Mouse (Mus musculus) left cerebral cortex, postnatal 36 days (tissue): ENCODE measurements at regions not wholly inside any gene's neighbourhood (a gene's known extent, or its start where the extent isn't known, plus 50 kb on each side); places are given as distances from the start of the nearest gene placed in this dataset.

ENCODE experiments used
- DNase-seq, 2 experiments: peaks; one replicate each; pipeline ENCODE4 v3.0.0; 2021 to 2022; ENCODE audit warnings: low spot score in 2 of 2, mixed read lengths in 1 of 2
- intact Hi-C: fragments of 180-260 bp; cut with DNase I; formaldehyde crosslinking; loops from one replicate; pipeline ENCODE4 v1.15.1; 2025

DNA sequence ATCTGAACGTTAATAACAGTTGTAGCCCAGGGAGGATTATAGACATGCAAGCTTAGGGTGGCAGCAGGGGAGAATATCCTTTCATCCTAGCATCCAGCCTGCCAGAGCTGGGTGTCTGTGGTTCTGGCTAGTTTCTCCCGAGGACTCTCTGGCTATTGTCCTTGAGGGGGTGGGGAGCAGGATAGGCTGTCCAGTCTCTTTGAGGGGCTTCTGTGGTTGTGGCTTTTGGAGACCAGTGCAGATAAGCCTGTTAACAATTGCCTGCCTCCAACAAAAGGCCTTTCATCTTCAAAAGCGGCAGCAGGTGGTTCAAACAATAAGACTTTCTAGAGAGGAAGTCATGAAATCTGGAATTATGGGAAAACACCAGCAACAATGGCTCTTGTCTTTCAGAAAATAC lies 507.2 kb upstream of the Vstm2b start:
- intact Hi-C loops: no loop called here
- no peak for DNase-seq

DNA sequence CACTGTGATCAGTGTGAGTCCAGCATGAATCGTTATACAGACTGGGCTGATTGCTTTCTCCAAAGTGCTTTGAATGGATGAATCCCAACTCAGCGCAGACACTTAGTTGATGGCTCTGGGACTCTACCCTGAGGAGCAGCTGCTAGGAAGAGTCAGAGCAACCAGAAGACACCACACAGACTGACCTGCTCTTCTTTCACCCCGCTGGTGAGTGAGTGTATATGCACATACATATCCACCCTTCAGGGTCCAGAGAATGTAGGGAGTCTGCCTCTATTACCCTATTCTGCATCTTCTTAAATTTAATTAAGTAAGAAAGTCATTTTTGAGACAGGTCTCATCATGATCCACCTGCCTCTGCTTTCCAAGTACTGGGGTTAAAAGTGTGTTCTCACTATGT lies 506.5 kb upstream of the Vstm2b start:
- intact Hi-C loops: no loop called here

DNA sequence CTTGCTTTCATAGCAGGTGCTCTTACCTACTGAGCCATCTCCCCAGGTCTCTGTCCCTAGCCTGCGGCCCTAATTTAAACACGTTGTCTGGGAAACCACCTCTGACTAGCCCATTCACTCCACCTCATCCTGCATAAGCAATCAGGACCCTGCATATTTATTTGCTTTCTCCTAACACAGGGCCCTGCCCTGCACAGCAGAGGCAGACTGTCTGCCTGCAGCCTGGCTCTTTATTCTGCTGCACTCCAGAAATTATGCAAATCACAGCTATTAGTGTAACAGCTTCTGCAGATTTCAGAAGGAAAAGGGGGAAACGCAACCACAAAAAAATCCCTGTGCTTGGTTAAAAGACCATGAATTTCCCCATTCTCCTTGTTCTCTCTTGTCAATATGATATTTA lies 505.9 kb upstream of the Vstm2b start:
- no peak for DNase-seq

More for the DNA sequence above, 506.5 kb upstream of the Vstm2b start:
- no peak for DNase-seq

DNA sequence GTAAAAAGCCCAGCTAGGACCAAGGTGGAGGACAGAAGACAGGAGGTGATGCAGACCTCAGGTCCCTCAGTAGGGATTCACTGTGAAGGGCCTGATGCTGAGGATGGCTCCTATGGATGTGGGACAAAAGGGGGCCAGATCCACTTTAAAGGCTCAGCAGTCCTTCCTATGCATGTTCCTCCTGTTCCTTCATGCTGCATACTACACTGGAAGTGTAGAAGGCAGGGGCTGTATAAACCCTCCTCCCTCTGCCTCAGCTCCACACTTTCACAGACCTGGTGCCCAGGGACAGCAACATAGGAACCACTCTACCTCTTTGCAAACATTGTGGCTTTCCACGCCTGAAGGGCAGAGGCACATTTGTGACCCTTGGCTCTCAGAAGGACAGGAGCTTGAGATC lies 505.4 kb upstream of the Vstm2b start:
- intact Hi-C loops: no loop called here

More for the DNA sequence above, 505.9 kb upstream of the Vstm2b start:
- intact Hi-C loops: no loop called here

DNA sequence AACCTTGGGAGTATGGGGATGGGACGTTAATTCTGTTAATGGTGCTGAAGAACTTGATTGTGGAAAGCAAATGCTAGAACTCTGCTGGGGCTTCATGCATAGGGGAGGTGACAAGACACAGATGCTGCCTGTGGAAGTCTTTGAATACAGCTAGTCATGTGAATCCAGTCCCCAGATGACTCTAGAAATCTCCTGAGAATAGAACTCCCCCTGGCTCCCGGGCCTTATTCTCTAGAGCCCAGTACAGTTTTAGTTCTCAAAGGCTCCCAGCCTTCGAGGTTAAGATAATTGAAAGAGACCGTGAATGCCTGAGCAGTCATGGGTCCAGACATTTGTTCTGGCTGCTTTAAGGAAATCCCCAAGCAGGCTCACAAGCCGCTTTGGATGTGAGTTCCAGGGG lies 499.9 kb upstream of the Vstm2b start:
- intact Hi-C loops: loop anchor here (5.0 kb wide), 1 partner anchor 499 kb away; the partner anchor contains the start of gene Vstm2b
- no peak for DNase-seq

More for the DNA sequence above, 505.4 kb upstream of the Vstm2b start:
- no peak for DNase-seq

DNA sequence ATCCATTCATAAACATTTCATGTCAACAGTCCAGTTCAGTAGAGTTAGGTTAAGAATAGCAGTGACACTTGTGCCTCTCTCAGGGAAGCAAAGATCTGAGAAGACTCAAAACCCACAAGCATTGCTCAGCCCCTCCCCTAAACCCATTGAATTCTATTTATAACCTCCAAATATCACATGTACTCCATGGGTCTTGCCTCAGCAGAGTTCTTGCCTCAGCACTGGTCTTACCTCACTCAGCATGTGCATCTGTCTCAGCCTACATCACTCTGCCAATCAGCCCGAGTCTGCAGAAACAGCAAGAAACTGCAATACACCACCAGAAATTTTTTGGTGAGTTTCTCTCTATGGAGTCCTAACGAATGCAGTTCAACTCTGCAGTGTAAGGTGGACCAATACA lies 478.8 kb upstream of the Vstm2b start:
- intact Hi-C loops: no loop called here
- no peak for DNase-seq

DNA sequence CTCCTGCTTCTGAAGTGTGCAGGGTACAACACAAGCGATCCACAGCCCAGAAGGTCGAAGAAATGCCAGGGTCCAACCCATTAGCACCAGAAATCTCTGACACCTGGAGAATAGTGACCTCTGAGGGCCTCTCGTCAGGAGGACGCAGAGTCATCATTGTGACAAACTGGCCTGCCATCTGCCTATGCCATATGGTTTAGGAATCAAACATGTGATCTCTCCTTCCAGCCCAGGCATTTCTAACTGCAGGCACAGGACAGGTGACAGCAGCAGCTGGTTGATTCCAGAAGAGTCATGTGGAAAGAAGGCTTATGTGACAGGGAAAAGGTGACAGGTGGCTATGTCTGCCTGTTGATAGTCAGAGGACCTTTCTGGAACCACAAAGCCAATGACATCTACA lies 476.0 kb upstream of the Vstm2b start:
- intact Hi-C loops: no loop called here
- DNase-seq: peak in 1 of 2 experiments; percentile 13

DNA sequence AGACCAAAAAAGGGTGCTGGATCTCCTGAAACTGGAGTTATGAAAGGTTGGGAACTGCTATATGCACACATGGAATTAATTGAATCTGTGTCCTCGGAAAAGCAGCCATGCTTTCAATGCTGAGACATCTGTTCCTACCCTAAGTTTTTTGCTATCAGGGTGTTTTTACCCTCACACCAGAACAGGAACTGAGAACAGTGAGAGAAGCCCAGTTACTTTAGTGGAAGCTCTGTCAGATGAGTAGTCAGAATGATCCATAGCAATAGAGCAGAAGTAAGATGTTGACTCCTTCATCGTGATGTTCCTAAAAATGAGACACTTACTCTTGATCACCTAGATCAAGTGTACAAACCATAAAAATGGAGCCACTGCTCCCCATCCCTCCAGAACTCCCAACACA lies 468.7 kb upstream of the Vstm2b start:
- intact Hi-C loops: no loop called here
- DNase-seq: no peak

DNA sequence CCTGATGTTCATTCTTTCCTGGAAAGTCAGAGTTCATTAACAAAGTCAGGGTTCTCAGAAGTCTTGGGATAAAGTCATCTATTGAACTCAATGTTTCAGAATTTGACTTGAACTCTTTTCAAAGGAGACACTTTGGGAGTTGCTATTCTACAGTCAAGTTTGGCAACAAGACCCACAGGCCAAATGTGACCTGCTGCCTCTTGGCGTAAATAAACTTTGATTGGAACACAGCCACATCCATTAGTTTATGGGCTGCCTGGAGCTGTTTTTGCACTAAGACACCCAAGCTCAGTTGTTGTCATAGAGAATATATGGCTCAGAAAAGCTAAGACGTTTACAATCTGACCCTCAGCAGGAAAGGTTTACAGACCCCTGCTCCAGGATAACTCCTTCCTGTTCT lies 464.2 kb upstream of the Vstm2b start:
- no peak for DNase-seq
- intact Hi-C loops: no loop called here

DNA sequence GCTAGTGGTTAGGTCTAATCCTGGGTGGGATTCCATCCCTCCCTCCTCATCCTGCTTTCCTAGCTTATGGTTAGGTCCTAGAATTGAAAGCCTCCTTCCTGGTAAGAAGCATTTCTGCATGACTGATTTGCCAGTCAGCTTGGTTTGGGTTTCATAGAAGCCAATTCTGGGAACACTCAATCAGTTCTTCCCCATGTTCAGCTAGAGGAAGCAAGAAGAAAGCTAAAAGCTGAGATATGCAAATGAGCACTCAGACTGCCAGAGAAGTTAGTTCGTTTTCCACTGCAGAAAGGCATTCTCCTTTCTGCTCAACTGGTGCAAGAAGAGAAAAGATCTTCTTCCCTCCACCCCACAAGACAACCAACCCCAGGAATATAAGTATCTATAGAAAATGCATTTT lies 457.0 kb upstream of the Vstm2b start:
- intact Hi-C loops: no loop called here
- DNase-seq: no peak

DNA sequence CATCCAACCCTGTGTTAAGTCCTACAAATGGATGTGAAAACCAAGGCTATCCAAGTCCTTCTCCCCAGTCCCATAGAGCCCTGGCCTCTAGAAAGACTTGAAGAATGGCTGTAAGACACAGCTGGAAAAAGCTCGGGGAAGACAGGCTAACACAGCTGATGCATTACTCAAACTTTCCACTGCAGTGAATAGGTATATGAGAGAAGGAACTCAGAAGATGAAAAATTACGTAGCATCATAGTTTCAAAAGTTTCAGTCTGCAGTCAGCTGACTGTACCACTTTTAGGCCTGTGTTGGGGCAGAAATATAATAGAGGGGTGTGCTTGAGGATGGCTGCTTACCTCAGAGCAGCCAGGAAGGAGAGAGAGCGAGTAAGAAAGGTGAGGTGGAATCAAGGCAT lies 456.3 kb upstream of the Vstm2b start:
- no peak for DNase-seq
- intact Hi-C loops: no loop called here

DNA sequence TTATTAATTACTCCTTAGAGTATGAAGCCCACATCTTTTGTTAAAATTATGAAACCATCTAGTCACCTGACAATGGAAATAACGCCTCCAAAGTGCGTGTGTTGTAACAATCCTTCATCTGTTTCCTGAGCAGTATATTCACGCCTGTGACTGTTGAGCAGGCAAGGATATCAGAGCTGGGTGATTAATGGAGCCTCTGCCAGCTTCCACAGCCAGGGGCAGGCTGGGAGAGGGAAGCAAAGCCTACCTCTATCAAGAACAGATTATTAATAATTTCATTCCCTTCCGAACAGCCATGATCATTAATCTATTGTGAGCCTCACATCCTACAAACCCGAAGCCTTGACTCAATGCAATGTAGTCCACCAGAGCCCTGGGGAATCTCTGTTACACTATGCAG lies 431.7 kb upstream of the Vstm2b start:
- intact Hi-C loops: no loop called here
- DNase-seq: no peak

DNA sequence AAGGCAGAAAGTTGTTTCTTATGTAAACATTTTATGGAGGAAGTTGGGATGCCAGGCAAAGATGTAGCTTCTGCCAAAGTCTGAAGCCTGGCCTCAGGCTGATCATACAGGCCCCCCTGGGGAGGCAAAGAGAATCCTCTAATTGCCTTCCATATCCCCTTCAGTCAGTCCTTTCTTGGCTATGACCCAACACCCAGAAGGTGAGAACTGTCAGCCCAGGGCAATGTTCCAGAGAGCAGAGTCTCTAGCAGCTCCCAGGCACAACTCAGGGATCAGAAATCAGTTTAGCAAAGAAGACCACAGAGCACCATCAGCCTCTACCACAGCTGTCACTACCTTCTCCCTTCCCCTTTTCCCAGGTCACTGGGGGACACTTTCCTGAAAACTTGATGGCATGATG lies 410.9 kb upstream of the Vstm2b start:
- intact Hi-C loops: no loop called here
- no peak for DNase-seq

DNA sequence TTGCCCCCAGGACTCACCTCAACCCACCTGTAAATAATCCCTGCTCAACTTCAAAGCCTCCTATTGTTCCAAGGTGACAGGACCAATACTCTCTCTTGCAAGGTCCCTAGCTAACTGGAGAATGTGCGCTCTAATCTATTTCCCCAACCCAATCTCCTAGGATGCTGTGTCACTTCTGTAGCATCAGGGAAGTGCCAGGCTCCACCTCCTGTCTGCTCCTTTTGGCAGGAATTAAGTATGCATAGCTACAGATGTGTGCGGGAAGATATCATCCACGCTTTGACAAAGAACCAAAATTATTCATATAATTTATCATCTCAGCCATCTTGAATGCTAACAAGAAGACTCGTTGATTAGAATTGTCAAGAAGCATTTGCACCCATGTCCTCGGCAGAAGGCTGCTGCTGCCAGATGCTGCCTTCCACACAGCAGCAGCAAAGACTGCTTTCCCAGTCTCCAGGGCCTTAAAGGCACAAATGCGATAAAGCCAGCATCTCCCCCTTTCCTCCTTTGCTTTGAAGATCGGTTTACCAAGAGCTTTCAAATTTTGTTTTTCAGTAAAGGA lies 375.3 kb upstream of the Vstm2b start:
- intact Hi-C loops: no loop called here
- no peak for DNase-seq

DNA sequence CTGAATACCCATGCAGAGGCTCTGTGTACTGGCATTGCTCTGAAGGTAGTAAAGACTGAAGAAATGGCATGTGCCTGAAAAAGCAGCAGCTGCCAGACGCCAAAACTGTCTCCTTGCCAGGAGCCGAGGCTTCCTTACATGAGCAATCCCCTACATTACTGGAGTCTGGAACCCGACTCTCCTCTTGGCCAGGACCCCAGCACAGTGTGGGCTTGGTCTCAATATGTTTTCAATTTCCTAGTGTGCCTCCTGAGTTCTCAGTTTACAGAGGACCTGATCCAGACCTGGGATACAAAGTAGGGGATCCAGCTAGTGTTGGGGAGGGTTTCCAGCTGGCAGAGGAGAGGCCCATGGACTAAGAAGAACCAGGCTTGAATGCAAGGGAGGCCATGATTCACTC lies 361.5 kb upstream of the Vstm2b start:
- intact Hi-C loops: no loop called here
- DNase-seq: peak; percentile 14 to 26

DNA sequence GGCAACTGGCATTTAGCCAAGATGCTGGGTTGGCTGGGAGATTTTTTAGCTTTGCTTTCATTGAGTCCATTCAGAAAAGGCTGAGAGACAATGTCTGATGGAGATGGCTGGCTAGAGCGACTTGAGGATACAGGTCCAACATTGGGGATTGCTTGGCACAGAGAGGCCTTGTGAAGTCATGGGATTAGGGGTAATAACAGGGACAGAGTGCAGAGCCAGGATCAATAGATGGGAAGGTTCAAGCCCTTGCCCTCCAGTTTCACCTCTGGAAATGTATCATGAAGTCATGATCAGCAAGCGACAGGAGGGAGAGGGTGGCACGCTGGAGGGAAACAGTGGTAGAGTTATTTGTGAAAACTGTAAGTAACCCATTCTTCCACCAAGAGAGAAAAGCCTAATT lies 360.5 kb upstream of the Vstm2b start:
- intact Hi-C loops: no loop called here
- DNase-seq: no peak

DNA sequence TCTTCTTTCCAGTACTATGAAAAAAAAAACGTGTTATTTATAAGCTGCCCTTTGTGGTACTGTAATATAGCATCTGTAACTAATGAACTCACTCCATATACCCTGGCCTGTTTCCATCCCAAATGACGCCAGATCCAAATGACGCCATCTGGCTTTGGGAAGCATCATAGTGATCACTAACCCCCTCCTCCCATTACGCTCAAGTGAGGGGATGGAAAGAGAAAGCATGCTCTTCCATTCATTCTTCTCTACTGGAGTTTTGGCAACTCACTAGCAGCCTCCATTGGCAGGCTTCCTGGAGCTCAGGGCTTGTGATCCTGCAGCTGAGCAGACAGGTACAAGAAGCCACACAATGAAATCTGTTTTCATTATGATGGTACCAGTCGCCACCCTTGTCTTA lies 358.3 kb upstream of the Vstm2b start:
- intact Hi-C loops: no loop called here

DNA sequence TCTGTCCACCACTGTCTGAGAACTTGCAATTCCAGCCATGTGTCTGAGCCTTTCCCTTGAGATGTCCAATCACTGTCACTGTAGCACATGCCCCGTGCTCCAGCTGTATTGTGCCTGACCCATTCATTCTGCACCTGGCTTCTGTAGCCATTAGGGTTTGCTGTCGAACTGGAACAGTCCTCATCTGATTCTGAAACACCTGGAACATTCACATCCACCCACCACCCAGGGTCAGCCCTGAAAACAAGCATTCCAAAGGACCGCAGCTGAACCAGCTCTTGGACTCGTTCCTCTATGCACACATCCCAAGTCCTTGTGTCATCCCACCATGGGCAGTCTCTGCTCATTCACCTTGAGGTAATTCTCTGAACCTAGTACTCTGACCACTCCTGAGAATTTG lies 356.8 kb upstream of the Vstm2b start:
- no peak for DNase-seq
- intact Hi-C loops: no loop called here

More for the DNA sequence above, 358.3 kb upstream of the Vstm2b start:
- DNase-seq: no peak

DNA sequence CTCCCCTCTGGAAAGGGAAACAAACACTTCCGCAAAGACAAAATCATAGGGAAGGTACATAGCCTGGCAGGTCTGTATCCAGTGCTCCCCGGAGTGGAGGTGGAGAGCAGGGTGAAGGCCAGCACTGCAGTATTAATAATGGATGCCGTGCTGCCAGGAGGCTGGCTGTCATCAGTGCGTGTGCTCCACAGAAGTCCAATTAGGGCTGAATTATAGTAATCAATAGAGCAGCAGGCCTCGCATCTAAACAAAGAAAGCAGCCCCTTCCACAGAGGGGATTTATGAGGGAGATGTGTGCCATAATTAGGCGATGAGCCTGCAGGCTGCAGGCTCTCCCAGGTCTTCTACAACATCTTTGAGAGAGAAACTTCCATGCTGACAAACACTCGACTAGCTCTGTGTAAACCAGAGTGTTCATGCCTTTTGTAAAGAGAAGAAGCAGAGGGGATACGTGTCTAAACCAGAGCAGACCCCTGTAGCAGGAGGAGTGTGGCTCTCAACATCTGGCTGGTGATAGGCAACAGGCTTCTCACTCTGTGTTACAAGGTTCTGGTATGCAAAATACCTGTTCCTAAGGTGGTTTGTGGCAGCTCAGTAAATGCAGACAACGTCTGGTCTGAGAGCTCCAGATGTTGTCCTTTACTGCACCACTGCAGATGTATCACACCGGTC lies 334.5 kb upstream of the Vstm2b start:
- DNase-seq: no peak
- intact Hi-C loops: no loop called here

DNA sequence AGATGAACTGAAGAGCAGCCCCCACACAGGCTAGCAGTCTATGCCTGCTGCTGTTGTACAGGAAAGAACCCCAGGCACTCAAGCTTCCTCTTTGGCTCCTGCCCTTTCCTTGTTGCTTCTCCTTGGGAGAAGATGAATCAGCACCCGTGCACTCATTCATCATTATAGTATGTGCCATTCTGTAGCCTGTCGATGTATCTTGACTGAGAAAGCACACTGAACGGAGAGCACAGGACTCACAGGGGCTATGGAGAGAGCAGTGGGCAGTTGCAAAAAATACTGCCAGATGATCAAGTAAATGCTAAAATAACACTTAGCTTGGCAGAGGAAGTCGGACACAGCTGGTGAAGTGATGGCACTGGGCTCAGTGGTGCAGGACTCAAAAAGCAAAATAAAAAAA lies 322.2 kb upstream of the Vstm2b start:
- intact Hi-C loops: no loop called here
- DNase-seq: peak in 1 of 2 experiments; percentile 5

DNA sequence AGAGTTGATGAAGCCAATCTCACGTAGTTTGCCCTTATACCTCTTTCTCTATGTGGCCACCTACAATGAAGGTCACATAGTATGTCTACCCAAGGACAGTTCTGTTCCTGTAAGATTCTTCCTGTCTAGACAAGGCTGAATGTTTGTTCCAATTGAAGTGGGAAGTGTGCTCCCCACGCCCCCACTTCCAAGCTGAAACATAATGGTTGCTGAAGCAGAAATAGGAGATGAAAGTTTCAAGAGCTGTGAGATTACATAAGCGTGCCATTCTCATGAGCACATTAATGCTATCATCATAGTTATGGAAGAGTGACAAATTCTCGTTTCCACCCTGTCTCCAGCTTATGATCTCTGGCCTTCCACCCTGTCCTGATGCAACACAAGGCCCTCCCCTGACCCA lies 320.8 kb upstream of the Vstm2b start:
- intact Hi-C loops: no loop called here

DNA sequence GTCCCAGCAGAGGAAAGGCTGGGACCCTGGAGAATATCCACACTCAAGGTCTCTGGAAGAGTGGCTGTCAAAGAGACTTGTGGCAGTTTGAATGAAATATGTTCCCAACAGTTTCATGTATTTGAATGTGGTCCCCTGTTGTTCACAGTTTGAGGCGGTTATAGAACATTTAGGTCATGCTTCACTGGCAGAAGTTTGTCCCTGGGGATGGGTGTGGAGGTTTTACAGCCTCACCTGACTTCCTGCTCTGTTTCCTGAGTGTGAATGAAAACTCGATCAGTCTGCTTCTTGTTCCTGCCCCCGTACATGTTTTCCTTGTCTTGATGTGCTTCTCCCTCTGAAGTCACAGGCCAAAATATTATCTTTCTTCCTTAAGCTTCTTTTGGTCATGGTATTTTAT lies 277.4 kb upstream of the Vstm2b start:
- no peak for DNase-seq

More for the DNA sequence above, 320.8 kb upstream of the Vstm2b start:
- DNase-seq: peak in 1 of 2 experiments; percentile 7

More for the DNA sequence above, 277.4 kb upstream of the Vstm2b start:
- intact Hi-C loops: loop anchor here (2.0 kb wide), 1 partner anchor 64 kb away; no protein-coding TSS in a partner anchor
